Mouse (Mus musculus): ENCODE results near the gene Trmt1. TPM values are rescaled to one million over a fixed set of nuclear protein-coding genes. Genes with fewer than 3 reads are reported as not detected.

Trmt1 gene
- total RNA-seq (2021), result 100 to 1,000 TPM in 1 of 2 experiments, 10 to 100 TPM in 1; 99.1 to 101 TPM
- long read RNA-seq, experiment 1, transcript Trmt1-201 (17 exons, 2,567 nt), result minor isoform, 10 of 99 reads
- long read RNA-seq, experiment 1, transcript Trmt1-203 (17 exons, 2,138 nt), result major isoform, 14 of 99 reads
- long read RNA-seq, experiment 1, partial matches to known transcripts, result 14 of 99 reads
- long read RNA-seq, experiment 1, other reads (novel, unspliced or antisense), result 60 of 99 reads
- long read RNA-seq, experiment 2, transcript Trmt1-203 (17 exons, 2,138 nt), result major isoform, 16 of 75 reads
- long read RNA-seq, experiment 2, transcript Trmt1-201 (17 exons, 2,567 nt), result minor isoform, 8 of 75 reads
- long read RNA-seq, experiment 2, partial matches to known transcripts, result 7 of 75 reads
- long read RNA-seq, experiment 2, other reads (novel, unspliced or antisense), result 37 of 75 reads

- DNase-seq (ENCODE audit: low spot score in 2 of 2), result peak in 1 of 2 experiments; percentile 42
Observed at GRCm38 (mm10) chr8:84686191-84687002, at the start of gene Trmt1. TSS of gene Trmt1 (plus strand) at chr8:84686307.

- DNase-seq (ENCODE audit: low spot score in 2 of 2), result no peak
Observed at GRCm38 (mm10) chr8:84637946-84638554, 48.1 kb upstream of the Trmt1 start.

GRCm38 (mm10) chr8:84638555-84639161 is 47.4 kb upstream of the Trmt1 start:
- no peak for DNase-seq (ENCODE audit: low spot score in 2 of 2)

GRCm38 (mm10) chr8:84639162-84640009 is 46.7 kb upstream of the Trmt1 start:
- peak; percentile 85 to 95 for DNase-seq (ENCODE audit: low spot score in 2 of 2)

GRCm38 (mm10) chr8:84640010-84640588 is 46.0 kb upstream of the Trmt1 start:
- DNase-seq (ENCODE audit: low spot score in 2 of 2), result no peak

- DNase-seq (ENCODE audit: low spot score in 2 of 2), result no peak
Observed at GRCm38 (mm10) chr8:84640617-84641294, 45.4 kb upstream of the Trmt1 start.

- DNase-seq (ENCODE audit: low spot score in 2 of 2), result no peak
Observed at GRCm38 (mm10) chr8:84641578-84642361, 44.3 kb upstream of the Trmt1 start.

- no peak for DNase-seq (ENCODE audit: low spot score in 2 of 2)
Observed at GRCm38 (mm10) chr8:84643019-84643418, 43.1 kb upstream of the Trmt1 start.

- DNase-seq (ENCODE audit: low spot score in 2 of 2), result no peak
Observed at GRCm38 (mm10) chr8:84646800-84647199, 39.3 kb upstream of the Trmt1 start.

- no peak for DNase-seq (ENCODE audit: low spot score in 2 of 2)
Observed at GRCm38 (mm10) chr8:84647461-84647901, 38.6 kb upstream of the Trmt1 start.

- no peak for DNase-seq (ENCODE audit: low spot score in 2 of 2)
Observed at GRCm38 (mm10) chr8:84650213-84650612, 35.9 kb upstream of the Trmt1 start.

GRCm38 (mm10) chr8:84653092-84653631 is 32.9 kb upstream of the Trmt1 start:
- DNase-seq (ENCODE audit: low spot score in 2 of 2), result no peak

GRCm38 (mm10) chr8:84654597-84654996 is 31.5 kb upstream of the Trmt1 start:
- DNase-seq (ENCODE audit: low spot score in 2 of 2), result no peak

GRCm38 (mm10) chr8:84655336-84656190 is 30.5 kb upstream of the Trmt1 start:
- no peak for DNase-seq (ENCODE audit: low spot score in 2 of 2)

GRCm38 (mm10) chr8:84656191-84656525 is 29.9 kb upstream of the Trmt1 start:
- DNase-seq (ENCODE audit: low spot score in 2 of 2), result no peak

- no peak for DNase-seq (ENCODE audit: low spot score in 2 of 2)
Observed at GRCm38 (mm10) chr8:84656641-84657126, 29.4 kb upstream of the Trmt1 start.

GRCm38 (mm10) chr8:84657203-84657602 is 28.9 kb upstream of the Trmt1 start:
- DNase-seq (ENCODE audit: low spot score in 2 of 2), result no peak
